Mouse (Mus musculus) heart, adult 11 months (tissue): Measurements from ENCODE around the gene Pacs2.
A peak's percentile ranks its signal among the peaks of the same experiment; 100 is the strongest.

Experiments
- DNase-seq: peaks from one replicate; pipeline ENCODE4 v3.0.0; 2022

Gene Pacs2

DNA sequence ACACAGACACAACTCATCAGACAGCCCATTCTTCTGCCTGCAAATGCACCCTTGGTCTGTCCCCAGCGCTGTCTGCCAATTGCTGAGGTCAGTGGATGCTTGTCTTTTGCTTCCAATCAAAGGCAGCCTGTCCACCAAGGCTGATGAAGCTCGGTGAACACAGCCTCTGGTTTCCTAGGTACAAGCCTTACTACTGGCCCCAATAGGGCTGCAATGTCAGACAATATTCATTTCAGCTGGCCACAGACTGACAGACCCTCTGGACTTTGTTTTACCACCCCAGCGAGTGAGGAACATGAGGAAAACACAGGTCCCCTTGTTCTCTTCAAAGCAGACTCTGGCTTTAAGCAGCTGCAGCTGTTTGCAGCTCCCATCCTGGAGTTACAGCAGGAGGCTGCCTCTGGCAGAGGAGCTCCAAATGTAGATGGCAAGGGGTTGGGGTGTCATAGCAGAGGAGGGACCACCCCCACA is 1.3 kb upstream of the Pacs2 start:
- peak; percentile 96 for DNase-seq

GRCm38 (mm10) chr12:113014561-113015556 is 551 bp downstream of the Pacs2 start:
- peak; percentile 95 for DNase-seq

DNA sequence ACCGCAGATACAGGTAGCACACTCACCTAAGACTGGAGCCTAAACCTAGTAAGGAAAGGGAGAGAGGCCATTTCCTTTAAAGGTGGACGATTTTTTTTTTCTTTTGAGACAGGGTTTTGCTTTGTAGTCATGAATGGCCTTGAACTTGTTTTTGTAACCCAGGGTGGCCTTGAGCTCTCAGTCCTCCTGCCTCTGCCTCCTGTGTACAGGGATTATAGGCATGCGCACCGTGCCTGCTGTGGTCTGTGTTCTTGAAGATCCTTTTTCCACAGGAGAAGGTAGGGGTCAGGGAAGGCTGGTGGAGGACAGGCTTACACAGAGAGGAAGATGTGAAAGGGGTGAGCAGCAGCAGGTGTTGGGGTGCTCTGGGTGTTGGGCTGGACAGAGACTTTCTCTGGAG is 1.6 kb downstream of the Pacs2 start:
- no peak for DNase-seq

DNA sequence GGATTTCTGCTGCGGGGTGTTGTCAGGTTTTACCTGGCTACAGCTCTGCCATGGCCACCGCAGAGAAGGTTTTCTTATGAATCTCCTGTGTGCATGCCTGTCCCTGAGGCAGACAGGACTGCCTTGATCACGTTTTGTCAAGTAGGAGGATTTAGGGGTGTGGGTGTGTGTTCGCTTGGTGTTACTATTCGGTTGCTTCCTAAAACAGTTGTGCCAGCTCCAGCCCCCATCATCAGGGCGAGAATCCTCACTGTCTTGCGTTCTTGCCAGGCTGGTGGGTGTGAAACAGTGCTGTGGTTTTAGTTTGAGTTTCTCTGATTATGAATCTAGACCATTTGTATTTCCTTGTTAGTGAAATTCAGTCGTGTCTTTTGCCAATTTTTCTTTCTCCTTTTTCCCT is 2.7 kb downstream of the Pacs2 start:
- DNase-seq = peak; percentile 92

DNA sequence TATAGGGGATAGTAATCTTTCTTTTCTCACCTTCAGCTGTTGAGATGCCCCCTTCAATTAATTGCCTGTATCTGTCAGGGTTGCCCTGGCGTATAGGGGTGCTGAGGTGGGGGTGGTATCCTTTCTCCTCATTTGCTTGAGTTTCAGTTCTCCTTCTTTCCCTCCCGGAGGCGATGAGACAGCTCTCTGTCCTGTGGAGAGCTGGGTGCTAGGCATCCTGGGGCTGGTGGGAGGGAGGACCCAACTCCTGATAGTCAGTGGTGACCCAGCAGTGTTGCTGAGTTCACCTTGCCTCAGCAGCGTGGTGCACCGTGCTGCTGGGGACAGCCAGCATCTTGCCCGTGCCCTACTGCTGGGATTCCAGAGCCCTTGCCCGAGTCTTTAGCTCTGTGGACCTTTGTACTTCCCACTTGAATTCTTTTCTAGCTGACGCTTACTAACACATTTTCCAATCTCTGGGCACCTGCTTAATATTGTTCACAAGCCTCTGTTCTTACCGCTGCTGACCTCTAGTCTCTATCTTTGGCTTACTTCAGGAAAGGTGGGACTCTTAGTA is 3.2 kb downstream of the Pacs2 start:
- DNase-seq = peak; percentile 92

DNA sequence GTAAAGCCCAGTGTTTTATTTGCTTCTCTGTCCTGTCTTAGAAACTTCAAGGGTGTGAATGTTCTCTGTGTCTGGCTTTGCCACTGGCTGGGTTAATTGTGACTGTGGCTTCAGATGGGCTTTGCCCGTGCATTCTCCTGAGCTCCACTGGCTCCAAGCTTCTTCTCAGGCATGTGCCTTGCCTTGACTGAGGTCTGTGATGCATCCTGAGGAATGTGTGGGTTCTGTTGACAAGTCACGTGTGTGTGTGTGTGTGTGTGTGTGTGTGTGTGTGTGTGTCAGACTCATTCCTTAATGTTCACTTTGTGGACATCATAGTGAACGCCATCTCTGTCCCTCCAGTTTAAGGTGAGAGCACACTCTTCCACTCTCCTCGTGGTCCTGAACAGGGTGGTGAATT is 4.5 kb downstream of the Pacs2 start:
- no peak for DNase-seq

DNA sequence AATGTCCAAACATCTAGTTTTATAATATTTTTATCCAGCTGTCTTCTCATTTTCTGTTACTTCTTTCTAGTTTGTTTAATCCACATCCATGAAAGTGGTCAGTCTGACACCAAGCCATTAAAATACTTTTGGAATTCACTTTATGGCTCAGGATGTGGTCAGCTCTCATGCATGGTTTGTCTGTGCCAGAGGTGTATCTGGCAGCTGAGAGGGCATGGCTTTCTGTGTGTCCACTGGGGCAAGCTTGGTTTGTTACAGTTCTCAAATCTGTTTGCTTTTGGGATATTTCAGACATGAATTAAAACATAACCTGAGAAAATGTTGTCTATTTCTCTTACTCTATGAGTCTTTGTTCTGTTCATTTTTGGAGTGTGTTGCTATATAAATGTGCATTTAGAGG is 7.2 kb downstream of the Pacs2 start:
- no peak for DNase-seq

GRCm38 (mm10) chr12:113023082-113023481 is 8.8 kb downstream of the Pacs2 start:
- no peak for DNase-seq

DNA sequence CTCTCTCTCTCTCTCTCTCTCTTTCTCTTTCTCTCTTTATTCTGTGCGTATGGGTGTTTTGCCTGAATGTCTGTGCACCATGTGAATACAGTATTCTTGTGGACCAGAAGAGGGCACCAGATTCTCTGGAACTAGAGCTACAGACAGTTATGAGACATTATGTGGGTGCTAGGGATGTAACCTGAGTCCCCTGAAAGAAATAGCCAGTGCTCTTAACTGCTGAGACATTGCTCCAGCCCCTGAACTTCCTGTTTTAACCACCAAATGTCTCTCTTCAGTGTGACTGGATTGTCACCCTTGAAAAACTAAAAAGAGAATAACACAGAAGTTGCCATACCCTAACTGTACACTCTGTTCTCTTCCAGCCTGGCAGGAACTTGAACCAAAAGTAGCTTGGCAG is 12.2 kb downstream of the Pacs2 start:
- DNase-seq = no peak

GRCm38 (mm10) chr12:113027495-113027894 is 13.2 kb downstream of the Pacs2 start:
- no peak for DNase-seq

DNA sequence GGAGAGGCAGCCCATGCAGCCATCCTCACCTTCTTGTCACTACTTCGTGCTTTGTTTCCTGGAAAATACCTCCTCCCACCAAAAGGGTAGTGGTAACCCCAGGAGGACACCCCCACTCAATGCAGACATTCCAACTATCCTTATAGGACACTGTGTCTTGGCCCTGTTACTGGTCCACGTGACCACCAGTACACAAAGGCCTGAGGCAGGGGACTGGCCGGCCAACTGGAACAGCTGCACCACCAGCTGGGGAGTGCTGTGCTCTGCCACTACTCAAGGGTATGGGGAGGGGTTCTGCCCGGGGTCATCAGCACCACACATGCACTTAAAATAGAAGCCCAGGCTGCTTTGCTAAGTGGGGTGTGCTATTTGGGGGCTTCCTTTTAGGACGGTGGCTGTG is 13.8 kb downstream of the Pacs2 start:
- no peak for DNase-seq

- DNase-seq = peak; percentile 95
Observed at GRCm38 (mm10) chr12:113028898-113029297, 14.6 kb downstream of the Pacs2 start.

DNA sequence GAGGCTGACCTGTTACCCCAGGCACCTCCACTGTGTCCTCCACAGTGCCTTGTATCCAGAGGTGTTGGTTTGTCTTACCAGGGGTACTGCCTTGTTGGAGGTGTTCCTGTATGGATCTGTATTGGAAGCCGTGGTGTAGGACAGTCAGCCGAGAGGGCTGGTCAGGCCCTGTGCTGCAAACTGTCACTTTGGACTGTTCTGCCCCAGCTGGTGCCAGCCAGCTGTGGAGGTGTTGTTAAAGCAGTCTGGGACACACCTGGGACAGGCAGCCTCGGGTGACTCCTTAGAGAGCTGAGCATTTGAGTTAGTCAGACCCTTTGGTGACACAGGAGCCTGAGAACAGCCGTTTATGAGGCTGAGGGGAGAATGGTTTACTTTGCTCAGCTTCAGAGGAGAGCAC is 15.7 kb downstream of the Pacs2 start:
- no peak for DNase-seq

DNA sequence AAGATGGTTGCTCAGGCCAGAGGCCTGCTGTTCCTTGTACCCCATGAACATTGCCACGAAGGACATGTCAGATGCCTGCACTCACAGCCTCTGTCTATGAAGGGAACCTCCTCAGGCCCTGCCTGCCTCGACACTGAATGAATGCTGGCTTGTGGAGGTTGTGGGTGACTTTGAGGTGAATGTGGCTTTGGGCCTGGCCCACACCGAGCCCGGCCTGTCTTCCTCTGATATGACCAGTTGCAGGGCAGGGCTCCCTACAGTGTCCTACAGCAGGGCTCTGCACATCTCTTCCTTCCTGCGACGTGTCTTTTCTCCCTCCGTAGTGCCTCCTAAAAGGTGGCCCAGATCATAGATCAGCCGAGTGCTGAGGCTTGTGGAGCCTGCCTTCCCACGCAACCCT is 16.7 kb downstream of the Pacs2 start:
- DNase-seq = no peak

DNA sequence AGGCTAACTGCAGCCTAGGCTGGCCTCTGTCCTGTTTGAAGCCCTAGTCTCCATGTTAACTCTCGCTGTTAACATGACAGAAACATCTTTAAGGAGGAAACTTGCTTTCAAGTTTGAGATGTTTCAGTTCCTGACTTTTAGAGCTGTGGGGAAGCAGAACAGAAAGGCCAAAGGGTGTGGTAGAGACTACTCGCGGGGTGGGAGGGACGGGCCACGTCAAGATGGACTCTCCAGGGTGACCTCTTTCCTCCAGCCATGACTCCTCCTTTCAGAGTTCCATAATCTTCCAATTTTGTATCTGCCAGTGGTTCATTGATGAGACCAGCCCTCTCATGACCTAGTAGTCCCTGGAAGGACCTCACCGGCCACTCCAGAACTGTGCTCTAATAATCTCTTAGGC is 17.1 kb downstream of the Pacs2 start:
- DNase-seq = no peak

- DNase-seq = peak; percentile 97
Observed at GRCm38 (mm10) chr12:113032296-113033250, 18.3 kb downstream of the Pacs2 start.

GRCm38 (mm10) chr12:113035093-113035492 is 20.8 kb downstream of the Pacs2 start:
- no peak for DNase-seq

GRCm38 (mm10) chr12:113036996-113037395 is 22.7 kb downstream of the Pacs2 start:
- DNase-seq = no peak

GRCm38 (mm10) chr12:113038414-113038813 is 24.1 kb downstream of the Pacs2 start:
- no peak for DNase-seq

GRCm38 (mm10) chr12:113041481-113042439 is 27.5 kb downstream of the Pacs2 start:
- DNase-seq = no peak

DNA sequence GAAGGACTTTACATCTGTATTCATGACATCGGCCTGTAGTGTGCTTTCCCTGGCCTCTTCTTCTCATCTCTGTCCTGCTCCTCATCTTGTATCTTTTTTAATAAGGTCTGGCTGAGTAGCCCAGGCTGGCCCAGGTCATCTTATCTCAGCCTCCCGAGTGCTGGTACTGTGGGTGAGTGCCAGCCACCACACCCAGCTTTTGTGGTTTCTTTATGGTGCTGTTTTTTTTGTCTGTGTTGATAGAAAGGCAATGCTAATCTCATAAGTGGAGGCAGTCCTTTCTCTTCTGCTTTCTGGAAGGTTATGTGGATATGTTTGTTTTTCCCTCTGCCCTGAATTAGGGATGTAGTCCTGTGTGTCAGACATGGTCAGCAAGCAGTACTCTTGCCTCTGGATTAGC is 28.2 kb downstream of the Pacs2 start:
- no peak for DNase-seq
